Mouse (Mus musculus) E14TG2a.4 (cell line): ENCODE measurements around the gene Pdpk1.

Experiments
- CTCF ChIP-seq: conservative IDR thresholded peaks from 2 replicates; pipeline ENCODE4 v1.5.1; 2014; ENCODE audit warnings: low read length
- NANOG ChIP-seq: IDR thresholded peaks from 2 replicates; pipeline ENCODE4 v1.6.1; 2014; ENCODE audit warnings: borderline replicate concordance, low read length, mixed read lengths

GRCm38 (mm10) chr17:24190934-24191333 lies 40.2 kb upstream of the Pdpk1 start:
- TF ChIP-seq CTCF (no peak), NANOG (no peak)
